Mouse (Mus musculus): ENCODE results near the gene Inpp5a.
A peak's percentile ranks its signal among the peaks of the same experiment; 100 is the strongest.

The Inpp5a gene

DNA sequence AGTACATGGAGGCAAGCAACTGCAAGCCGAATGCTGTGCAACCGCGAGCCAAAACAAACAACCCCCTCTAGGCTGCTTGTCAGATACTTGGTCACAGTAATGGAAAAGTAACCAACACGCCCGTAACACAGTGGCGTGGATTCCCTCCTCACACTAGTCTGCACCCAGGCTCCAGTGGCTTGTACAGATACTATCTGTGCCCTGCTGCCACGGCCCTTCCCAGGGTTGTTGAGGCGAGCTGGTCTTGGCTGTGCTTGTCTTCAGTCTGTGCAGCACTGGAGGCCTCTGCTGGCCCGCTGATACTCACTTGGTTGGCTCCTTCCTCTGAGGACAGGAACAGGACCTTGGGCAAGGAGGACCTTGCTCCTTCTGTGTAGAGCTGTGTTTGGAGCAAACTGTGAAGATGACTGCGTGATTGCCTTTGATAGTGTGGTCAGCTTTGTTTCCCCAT, 52.9 kb downstream of the Inpp5a start:
- no peak for DNase-seq (ENCODE audit: low read depth, low spot score)

DNA sequence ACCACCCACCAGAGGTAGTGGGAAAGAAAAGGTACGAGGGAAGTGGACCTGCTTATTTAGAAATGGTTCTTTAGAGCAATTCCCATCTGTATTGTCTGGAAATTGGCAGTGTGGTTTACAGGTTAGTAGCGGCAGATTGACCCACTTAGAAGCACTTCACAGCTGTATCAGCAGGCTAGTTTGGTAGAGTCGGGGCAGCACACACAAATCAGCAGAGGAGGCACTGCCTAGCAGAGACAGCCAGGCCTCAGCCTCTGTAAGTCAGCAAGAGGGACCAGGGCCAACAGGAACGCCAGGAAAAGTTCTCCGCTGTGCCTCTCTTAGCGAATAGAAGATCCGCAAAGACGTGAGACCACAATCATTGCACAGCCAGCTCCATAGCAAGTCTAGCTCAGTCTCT, 56.7 kb downstream of the Inpp5a start:
- no peak for DNase-seq (ENCODE audit: low read depth, low spot score)

GRCm38 (mm10) chr7:139447381-139447780, 58.5 kb downstream of the Inpp5a start:
- DNase-seq (ENCODE audit: low read depth, low spot score): no peak

DNA sequence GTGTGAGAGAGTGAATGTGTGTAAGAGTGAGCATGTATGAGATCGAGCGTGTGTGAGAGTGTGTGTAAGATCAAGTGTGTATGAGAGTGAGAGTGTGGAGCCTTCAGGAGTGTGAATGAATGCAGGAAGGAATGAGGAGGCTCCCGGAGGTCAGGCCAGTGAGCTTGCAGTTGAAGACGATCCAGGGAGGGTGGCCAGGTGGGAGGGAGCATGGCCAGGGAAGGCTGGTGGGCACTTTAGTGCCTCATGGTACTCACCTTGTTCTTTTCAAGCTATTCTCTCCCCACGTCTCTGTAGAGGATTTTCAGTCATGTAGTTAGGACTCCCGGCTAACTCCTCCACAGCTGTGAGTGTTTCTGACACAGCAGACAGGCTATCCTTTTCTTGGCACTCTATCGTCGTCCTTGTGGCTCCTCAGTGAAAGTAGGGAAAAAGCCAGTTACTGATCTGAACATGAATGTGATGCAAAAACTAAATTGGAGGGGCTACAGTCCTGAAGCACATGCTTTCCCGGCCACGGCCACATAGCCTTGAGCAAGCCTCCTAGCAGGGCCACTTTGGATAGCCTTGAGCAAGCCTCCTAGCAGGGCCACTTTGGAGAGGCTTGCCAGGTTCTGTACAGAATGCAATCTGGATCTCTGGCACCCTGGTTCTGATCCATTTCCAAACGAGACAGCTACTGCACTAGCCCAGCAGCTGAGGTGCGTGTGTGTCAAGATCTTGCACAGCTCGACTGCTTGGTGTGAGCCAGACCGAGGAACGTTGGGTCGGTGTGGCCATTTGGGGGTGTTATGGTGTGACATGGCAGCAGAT, 61.5 kb downstream of the Inpp5a start:
- DNase-seq (ENCODE audit: low read depth, low spot score): no peak

DNA sequence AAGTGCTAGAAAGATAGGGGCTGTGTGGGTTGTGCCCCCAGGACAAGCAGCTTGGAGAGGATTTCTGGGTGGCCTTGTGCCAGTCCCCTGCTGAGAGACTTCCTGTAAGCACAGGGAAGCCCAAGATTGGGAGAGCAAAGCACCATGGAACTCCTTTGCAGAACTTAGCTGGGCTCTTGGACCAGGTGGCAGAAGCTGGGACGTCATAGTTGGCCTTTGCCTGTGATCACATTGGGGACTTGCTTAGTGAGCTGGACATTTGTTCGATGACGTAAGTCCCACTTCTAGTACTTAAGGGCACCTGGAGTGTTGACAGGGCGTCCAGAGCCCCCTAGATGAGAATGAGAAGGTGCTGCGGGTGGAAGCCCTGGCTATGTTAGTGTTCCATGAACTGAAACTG, 62.8 kb downstream of the Inpp5a start:
- DNase-seq (ENCODE audit: low read depth, low spot score): no peak

- no peak for DNase-seq (ENCODE audit: low read depth, low spot score)
These were observed 63.3 kb downstream of the Inpp5a start for GRCm38 (mm10) chr7:139452199-139452598.

DNA sequence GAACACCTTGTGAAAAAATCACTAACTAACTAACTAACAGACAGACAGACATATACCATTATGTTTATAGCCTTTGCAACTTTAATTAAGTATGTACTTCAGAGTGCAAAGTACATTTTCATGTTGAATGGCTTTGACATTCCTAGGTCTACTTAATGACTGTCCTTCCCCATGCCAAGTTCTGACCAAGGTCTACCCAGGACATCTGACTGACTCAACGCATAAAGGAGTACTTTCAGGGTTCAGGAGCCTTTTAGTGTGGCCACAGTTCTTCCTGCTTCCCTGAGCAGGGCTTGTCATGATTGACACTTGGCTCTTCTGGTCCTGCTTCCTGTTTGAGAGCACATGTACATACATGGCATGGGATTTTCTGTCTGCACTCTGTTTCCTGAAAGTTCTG, 64.3 kb downstream of the Inpp5a start:
- DNase-seq (ENCODE audit: low read depth, low spot score): no peak

- DNase-seq (ENCODE audit: low read depth, low spot score): no peak
These were observed 65.4 kb downstream of the Inpp5a start for GRCm38 (mm10) chr7:139454285-139454684.

DNA sequence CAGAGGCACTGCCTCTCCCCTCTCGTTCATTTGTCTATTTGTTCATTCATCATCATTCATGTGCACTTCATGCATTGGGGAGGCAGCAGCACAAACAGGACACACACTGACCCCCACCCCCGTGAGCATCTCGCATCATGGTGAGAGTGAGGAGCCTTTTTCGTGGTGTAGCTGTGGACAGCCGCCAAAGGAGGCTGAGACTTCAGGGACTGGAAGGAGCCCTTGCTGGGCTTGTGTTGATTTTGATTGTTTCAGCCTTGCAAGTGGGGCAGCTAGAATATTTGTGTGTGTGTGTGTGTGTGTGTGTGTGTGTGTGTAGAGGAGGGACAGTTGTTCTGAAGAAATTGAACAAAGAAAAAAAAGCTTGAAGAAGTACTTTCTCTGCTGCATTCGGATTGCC, 67.8 kb downstream of the Inpp5a start:
- no peak for DNase-seq (ENCODE audit: low read depth, low spot score)

GRCm38 (mm10) chr7:139461344-139461743, 72.4 kb downstream of the Inpp5a start:
- DNase-seq (ENCODE audit: low read depth, low spot score): peak; percentile 73

- DNase-seq (ENCODE audit: low read depth, low spot score): no peak
These were observed 73.2 kb downstream of the Inpp5a start for GRCm38 (mm10) chr7:139462142-139462541.

DNA sequence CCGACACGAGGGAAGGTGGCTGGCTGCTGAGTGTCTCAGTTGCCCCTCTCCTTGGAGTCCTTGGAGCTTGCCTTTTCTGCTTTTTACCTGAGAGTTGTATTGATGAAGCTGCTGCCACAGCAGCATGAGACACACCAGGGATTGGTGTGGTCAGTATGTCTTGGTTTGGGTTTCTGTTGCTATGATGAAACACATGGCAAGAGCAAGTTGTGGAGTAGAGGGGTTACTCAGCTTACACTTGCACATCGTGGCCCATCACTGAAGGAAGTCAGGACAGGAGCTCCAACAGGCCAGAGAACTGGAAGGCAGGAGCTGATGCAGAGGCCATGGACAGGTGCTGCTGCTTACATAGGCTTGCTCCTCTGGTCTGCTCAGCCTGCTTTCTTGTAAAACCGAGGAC, 76.6 kb downstream of the Inpp5a start:
- no peak for DNase-seq (ENCODE audit: low read depth, low spot score)

DNA sequence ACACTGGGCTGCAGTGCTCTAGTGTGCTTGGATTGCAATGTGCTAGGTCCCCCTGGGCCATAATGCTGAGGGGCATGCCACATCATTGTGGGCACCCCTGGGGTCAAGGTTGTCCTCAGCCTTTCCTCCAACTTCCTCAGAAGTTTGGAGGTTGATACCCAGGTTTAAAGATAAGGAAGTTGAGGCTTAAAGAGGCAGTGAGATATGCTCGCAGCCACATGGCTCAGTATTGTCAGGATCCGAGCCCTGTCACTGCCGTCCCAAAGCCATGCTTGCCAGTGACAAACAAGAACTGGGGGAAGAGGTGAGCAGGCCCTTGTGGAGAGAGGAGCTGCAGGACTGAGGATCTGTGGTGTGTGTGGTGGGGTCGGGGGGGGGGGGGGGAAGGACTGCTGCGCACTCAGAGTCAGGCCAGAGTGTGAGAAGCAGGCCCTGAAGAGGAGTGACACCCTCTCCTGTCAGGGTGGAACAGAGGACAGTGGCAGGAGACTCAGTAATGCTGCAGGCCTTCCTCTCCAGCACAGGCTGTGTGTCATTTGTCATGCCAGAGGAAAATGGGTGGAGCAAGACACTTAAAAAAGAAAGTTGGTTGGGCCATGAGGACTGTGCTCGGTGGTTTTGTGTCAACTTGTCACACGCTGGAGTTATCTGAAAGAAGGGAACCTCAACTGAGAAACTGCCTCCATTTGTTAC, 77.7 kb downstream of the Inpp5a start:
- no peak for DNase-seq (ENCODE audit: low read depth, low spot score)

DNA sequence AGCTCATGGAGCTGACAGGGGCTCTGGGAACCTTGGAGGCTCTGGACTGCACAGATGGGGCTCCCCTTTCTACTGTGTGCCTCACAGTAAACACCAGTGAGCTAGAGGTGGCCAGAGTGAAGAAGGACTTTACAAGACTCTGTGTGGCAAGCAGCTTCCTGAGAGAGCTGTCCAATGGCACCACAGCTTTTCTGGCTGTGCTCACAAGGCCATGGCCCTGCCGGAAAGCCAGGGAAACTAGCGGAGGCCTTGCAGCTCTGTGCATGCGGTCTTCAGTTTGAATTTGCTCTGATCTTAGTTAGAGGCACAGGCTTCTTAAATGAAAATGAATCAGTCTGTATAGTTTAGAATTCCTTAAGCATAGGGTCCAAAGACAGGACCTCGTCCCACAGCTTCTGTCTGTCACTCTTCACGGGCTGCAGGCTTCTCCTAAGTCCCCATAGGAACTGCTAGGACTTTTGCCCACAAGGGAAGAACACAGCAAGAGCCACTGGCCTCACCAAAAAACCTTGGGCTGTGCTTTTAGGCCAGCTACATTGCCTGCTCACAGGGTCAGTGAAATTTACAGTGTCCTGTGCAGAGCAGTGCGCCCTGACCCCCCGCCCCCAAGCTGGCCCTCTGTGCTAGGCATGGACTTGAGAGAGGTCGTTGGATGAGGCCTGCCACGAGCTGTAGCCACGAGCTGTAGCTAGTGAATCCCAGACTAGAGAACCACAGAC, 78.4 kb downstream of the Inpp5a start:
- DNase-seq (ENCODE audit: low read depth, low spot score): no peak

- DNase-seq (ENCODE audit: low read depth, low spot score): peak; percentile 86
These were observed 79.0 kb downstream of the Inpp5a start for GRCm38 (mm10) chr7:139467896-139468279.

- peak; percentile 62 for DNase-seq (ENCODE audit: low read depth, low spot score)
These were observed 79.5 kb downstream of the Inpp5a start for GRCm38 (mm10) chr7:139468440-139468839.

DNA sequence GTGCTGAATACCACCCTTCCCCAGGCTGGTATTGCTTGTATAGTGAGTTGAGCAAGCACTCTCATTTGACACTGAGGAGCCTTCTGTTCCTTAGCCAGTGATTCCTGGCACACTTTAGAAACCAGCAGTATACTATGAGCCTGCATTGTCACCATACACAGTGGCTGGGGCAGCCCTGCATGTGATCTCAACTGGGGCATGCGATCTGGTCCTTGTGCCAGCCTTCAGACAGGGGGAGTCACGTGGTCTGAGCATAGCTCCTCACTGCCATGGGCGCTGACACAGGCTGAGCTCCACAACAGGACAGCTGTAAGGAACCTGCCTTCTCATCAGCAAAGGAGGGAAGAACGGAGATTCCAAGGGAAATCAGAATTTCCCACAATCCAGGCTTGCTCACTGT, 80.5 kb downstream of the Inpp5a start:
- no peak for DNase-seq (ENCODE audit: low read depth, low spot score)

- no peak for DNase-seq (ENCODE audit: low read depth, low spot score)
These were observed 81.6 kb downstream of the Inpp5a start for GRCm38 (mm10) chr7:139470481-139470880.

GRCm38 (mm10) chr7:139472052-139472451, 83.1 kb downstream of the Inpp5a start:
- DNase-seq (ENCODE audit: low read depth, low spot score): no peak

DNA sequence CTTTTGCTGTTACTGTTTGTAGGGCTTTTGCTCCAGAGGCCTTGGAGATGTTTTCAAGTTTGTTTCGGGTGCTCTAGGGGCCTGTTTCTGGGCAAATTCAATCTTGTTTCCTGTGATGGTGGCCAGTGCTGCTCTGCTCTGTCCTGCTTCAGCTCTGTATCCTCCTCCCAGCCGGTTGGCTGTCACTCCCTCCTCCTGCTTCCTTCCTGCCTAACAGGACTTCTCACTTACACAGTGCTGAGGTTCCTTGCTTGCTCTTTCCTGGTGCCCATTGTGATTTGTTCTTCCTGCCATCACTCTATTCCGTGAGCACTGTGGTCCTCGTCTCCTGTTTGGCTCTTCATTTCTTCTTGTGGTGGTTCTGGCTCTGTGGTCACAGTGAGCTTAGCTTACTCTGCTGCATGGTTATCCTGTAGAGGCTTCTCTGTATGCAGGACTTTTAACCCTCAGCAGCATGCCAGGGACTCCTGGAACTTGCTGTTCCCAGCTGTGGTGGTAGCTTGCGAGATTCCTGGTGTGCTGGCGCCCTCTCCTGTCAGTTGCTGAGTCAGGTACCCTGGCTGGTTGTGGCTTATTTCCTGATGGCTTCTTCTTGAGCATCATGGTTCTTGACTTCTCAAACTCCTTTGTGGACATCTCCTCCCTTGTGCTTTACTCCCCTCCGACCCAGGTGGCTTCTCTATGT, 84.1 kb downstream of the Inpp5a start:
- peak; percentile 85 for DNase-seq (ENCODE audit: low read depth, low spot score)

DNA sequence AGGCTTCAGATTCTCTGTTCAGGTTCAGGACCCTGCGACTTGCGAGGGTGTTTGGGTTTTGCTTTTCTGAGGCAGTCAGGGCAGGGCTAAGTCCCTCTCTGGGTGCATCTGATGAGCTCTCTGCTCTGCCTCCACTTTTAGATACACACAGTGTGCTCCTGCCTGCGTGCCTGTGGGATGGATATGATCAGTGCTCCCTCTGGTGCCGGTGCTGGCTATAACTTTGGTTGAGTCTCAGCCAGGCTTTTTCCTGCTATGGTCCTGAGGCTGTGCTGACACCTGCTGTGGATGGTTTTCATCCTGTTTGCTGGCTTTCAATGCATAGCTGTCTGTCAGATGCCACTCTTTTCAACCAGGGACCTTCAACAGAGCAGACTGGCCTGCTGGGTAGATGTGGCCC, 87.0 kb downstream of the Inpp5a start:
- peak; percentile 40 for DNase-seq (ENCODE audit: low read depth, low spot score)

DNA sequence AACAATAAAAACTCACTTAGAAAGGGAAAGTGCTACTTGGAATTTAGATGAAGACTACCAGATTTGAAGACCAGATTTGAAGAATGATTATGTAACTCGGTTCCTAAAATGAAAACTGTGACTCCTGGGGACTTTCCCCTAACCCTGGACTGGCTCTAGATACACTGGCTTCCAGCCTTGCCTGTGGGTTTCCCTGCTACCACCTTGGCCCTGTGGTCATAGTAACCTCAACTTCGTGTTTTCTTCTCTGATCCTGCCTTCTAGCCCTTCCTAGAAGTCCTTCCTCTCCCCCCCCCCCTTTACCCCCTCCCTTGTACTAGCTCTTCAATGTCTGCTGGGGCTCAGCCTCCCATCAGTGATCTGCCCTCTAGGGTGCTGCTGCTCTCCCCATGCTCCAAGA, 87.8 kb downstream of the Inpp5a start:
- no peak for DNase-seq (ENCODE audit: low read depth, low spot score)

Measured in 3T3-L1 (cell line).